Mouse (Mus musculus) stomach, postnatal 0 days (tissue): Measurements from ENCODE around the gene Zbtb7b.

Experiments used
- CTCF ChIP-seq: IDR thresholded peaks from 2 replicates; pipeline ENCODE4 v1.5.1; 2016; ENCODE audit warnings: antibody characterized with exemption, low read depth, mild to moderate bottlenecking, moderate library complexity
- EP300 ChIP-seq: optimal IDR thresholded peaks from 2 replicates; pipeline ENCODE3; 2016; ENCODE audit warnings: antibody characterized with exemption

DNA sequence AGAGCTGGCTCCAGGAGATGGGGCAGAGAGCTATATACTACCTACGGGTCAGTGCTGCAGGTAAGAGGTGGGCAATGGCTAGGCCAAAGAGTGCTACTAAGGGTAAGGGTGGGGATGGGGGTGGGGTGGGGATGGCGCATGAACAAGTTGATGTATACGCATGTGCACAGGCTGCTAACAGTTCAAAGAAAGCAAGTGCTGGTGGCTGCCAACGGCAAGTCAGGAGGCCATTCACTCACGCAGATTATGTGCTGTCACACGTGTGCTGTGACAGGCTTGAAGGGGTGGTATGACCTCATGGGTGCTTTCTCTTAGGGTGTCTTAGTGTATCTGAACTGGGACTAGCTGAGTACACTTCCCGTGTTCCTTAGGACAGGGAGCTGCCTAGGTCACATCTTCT, 6.8 kb upstream of the Zbtb7b start:
- TF ChIP-seq CTCF (no peak), EP300 (no peak)
